Mouse (Mus musculus) left cerebral cortex, postnatal 4 days (tissue): ENCODE measurements around the gene Setd1b. TPM values are rescaled to one million over a fixed set of nuclear protein-coding genes. Genes with fewer than 3 reads are reported as not detected.

ENCODE experiments used
- DNase-seq: peaks from one replicate; pipeline ENCODE4 v3.0.0-alpha.2; 2022
- intact Hi-C: fragments of 180-260 bp; cut with DNase I; formaldehyde crosslinking; loops from one replicate; pipeline ENCODE4 v1.15.1; 2025
- total RNA-seq, 2 experiments: library from RNA; stranded (reverse); gene quantifications; 2 replicates each; pipeline ENCODE4 v1.2.3; 2021

Gene Setd1b
- total RNA-seq = 10 to 100 TPM; 38.5 to 43.9 TPM

- no peak for DNase-seq
- intact Hi-C loops = no loop called here
Observed at GRCm38 (mm10) chr5:123142161-123143157, at the start of gene Setd1b. TSS of gene Setd1b (plus strand) at chr5:123142193.

GRCm38 (mm10) chr5:123093077-123093633 lies 48.8 kb upstream of the Setd1b start:
- intact Hi-C loops = no loop called here
- no peak for DNase-seq

- intact Hi-C loops = no loop called here
- peak; percentile 38 for DNase-seq
Observed at GRCm38 (mm10) chr5:123094238-123094991, 47.6 kb upstream of the Setd1b start.

- intact Hi-C loops = no loop called here
Observed at GRCm38 (mm10) chr5:123096299-123096698, 45.7 kb upstream of the Setd1b start.

GRCm38 (mm10) chr5:123098487-123098886 lies 43.5 kb upstream of the Setd1b start:
- no peak for DNase-seq
- intact Hi-C loops = no loop called here

More at GRCm38 (mm10) chr5:123096299-123096698, 45.7 kb upstream of the Setd1b start:
- no peak for DNase-seq

- intact Hi-C loops = no loop called here
- DNase-seq = no peak
Observed at GRCm38 (mm10) chr5:123102376-123102775, 39.6 kb upstream of the Setd1b start.

- no peak for DNase-seq
- intact Hi-C loops = no loop called here
Observed at GRCm38 (mm10) chr5:123103556-123103955, 38.4 kb upstream of the Setd1b start.

- intact Hi-C loops = no loop called here
- DNase-seq = no peak
Observed at GRCm38 (mm10) chr5:123104769-123105168, 37.2 kb upstream of the Setd1b start.

GRCm38 (mm10) chr5:123109452-123110203 lies 32.4 kb upstream of the Setd1b start:
- DNase-seq = peak; percentile 68
- intact Hi-C loops = loop anchor here (5.0 kb wide), 1 partner anchor 32 kb away; no protein-coding TSS in a partner anchor

- intact Hi-C loops = loop anchor here (5.0 kb wide), 1 partner anchor 33 kb away; no protein-coding TSS in a partner anchor
- peak; percentile 66 for DNase-seq
Observed at GRCm38 (mm10) chr5:123110296-123110721, 31.7 kb upstream of the Setd1b start.

GRCm38 (mm10) chr5:123114109-123114508 lies 27.9 kb upstream of the Setd1b start:
- DNase-seq = no peak
- intact Hi-C loops = loop anchor here (5.0 kb wide), 1 partner anchor 37 kb away; no protein-coding TSS in a partner anchor

GRCm38 (mm10) chr5:123114924-123115323 lies 27.1 kb upstream of the Setd1b start:
- peak; percentile 52 for DNase-seq
- intact Hi-C loops = loop anchor here (5.0 kb wide), 1 partner anchor 38 kb away; no protein-coding TSS in a partner anchor

GRCm38 (mm10) chr5:123116080-123116479 lies 25.9 kb upstream of the Setd1b start:
- intact Hi-C loops = no loop called here
- DNase-seq = no peak

GRCm38 (mm10) chr5:123117257-123117656 lies 24.7 kb upstream of the Setd1b start:
- intact Hi-C loops = no loop called here
- DNase-seq = peak; percentile 83

- intact Hi-C loops = no loop called here
- DNase-seq = no peak
Observed at GRCm38 (mm10) chr5:123117773-123118172, 24.2 kb upstream of the Setd1b start.

GRCm38 (mm10) chr5:123118826-123119225 lies 23.2 kb upstream of the Setd1b start:
- intact Hi-C loops = no loop called here
- DNase-seq = no peak

- intact Hi-C loops = no loop called here
- peak; percentile 50 for DNase-seq
Observed at GRCm38 (mm10) chr5:123120624-123121215, 21.3 kb upstream of the Setd1b start.

- intact Hi-C loops = no loop called here
- no peak for DNase-seq
Observed at GRCm38 (mm10) chr5:123122181-123122580, 19.8 kb upstream of the Setd1b start.

GRCm38 (mm10) chr5:123125105-123125504 lies 16.9 kb upstream of the Setd1b start:
- intact Hi-C loops = no loop called here
- DNase-seq = no peak
